Mouse (Mus musculus): ENCODE measurements around the gene Katnbl1. TPM values are rescaled to one million over a fixed set of nuclear protein-coding genes. Genes with fewer than 3 reads are reported as not detected.
A peak's percentile ranks its signal among the peaks of the same experiment; 100 is the strongest.

Gene Katnbl1
- total RNA-seq (2021), result 10 to 100 TPM; 11.2 to 12.5 TPM
- long read RNA-seq, experiment 1, transcript Katnbl1-201 (10 exons, 2,886 nt), result major isoform, 12 of 14 reads
- long read RNA-seq, experiment 1, partial matches to known transcripts, result 1 of 14 reads
- long read RNA-seq, experiment 1, other reads (novel, unspliced or antisense), result 1 of 14 reads
- long read RNA-seq, experiment 2, partial matches to known transcripts, result 1 of 5 reads
- long read RNA-seq, experiment 2, other reads (novel, unspliced or antisense), result 2 of 5 reads

GRCm38 (mm10) chr2:112378973-112379898, at the start of gene Katnbl1:
TSS of gene Katnbl1 (plus strand) at chr2:112379211.
- peak; percentile 97 to 99 for DNase-seq

GRCm38 (mm10) chr2:112332051-112332898, 46.7 kb upstream of the Katnbl1 start:
- DNase-seq, result no peak

DNA sequence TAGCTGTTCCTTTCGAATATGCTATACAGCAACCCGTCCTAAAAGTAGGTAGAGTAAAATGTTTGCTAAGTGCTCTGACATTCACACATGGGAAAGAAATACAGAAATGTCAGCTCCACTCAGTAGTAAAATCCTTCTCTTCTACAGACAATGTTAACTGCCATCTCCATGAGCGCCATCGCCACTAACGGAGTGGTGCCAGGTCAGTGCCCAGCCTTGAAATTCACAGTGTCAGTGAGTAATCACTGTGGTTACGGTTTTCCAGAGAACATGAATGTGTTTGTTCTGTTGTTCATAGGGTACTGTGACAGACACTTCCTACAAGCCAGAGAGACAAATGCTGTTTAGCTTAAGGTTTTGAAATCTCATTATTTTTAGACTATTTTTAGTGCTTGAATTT, 41.8 kb upstream of the Katnbl1 start:
- DNase-seq, result peak; percentile 40 to 66

DNA sequence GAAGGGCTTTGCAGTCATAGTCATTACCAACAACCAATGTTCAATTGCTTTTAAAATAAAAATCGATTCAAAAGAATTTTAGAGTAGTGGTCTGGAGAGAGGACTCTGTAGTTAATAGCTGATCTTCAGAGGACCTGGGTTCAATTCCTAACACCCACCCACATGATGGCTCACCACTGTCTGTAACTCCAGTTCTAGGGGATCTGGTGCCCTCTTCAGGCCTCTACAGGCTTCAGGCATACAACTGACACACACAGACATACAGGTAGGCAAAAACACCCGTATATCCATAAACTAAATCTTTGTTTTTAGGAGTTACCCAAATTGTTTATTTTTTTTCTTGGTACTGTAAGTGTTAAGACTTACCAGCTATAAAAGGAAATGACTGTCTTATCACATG, 39.3 kb upstream of the Katnbl1 start:
- peak in 1 of 2 experiments; percentile 12 for DNase-seq

GRCm38 (mm10) chr2:112341117-112341516, 37.9 kb upstream of the Katnbl1 start:
- peak in 1 of 2 experiments; percentile 19 for DNase-seq

- no peak for DNase-seq
These were observed 30.8 kb upstream of the Katnbl1 start for GRCm38 (mm10) chr2:112348246-112348645.

GRCm38 (mm10) chr2:112353685-112354455, 25.1 kb upstream of the Katnbl1 start:
- DNase-seq, result no peak

DNA sequence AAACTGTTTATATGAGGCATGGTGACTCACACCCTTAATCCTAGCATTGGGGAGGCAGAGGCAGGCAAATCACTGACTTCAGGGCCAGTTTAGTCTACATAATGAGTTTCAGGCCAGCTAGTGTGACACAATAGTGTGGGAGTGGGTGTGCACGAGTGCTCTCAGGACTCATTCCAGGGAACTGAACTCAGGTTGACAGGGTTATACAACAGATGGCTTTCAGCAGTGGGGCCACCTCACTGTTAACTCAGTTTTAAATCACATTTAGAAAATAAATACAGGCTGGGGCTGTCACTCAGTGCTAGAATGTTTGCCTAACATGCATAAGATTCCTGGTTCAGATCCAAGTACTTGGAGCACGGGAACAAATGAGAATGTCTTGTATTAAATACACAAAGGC, 19.4 kb upstream of the Katnbl1 start:
- no peak for DNase-seq

GRCm38 (mm10) chr2:112360012-112360780, 18.8 kb upstream of the Katnbl1 start:
- no peak for DNase-seq

GRCm38 (mm10) chr2:112360781-112361169, 18.2 kb upstream of the Katnbl1 start:
- DNase-seq, result no peak

- DNase-seq, result no peak
These were observed 11.8 kb upstream of the Katnbl1 start for GRCm38 (mm10) chr2:112367222-112367621.

- DNase-seq, result peak; percentile 92 to 94
These were observed 11.0 kb upstream of the Katnbl1 start, which contains the start of gene Emc4 for GRCm38 (mm10) chr2:112367726-112368673. TSS of gene Emc4 (minus strand) at chr2:112368027.

- peak in 1 of 2 experiments; percentile 26 for DNase-seq
These were observed 9.1 kb upstream of the Katnbl1 start for GRCm38 (mm10) chr2:112369941-112370340.

DNA sequence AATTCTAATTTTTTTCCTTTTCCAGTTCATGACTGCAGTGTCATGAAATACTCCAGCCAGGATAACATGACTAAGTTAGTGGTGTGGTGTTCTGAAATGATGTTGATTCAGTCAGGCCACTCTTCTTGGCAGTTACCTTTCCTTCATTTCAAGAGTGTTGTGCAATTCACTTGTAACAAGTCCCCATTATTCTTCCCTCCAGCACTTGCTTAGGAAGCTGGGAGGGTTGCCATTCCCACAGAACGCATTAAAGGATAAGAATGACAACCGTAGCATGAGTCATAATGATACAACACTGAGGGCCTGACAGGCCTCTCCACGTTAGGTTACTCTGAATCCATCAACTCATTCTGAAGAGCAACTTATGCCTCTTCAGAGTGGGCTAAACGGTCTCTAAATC, 5.9 kb upstream of the Katnbl1 start:
- DNase-seq, result no peak

- DNase-seq, result no peak
These were observed 4.4 kb upstream of the Katnbl1 start for GRCm38 (mm10) chr2:112374610-112375009.

- no peak for DNase-seq
These were observed 1.1 kb downstream of the Katnbl1 start for GRCm38 (mm10) chr2:112380131-112380530.

- no peak for DNase-seq
These were observed 2.2 kb downstream of the Katnbl1 start for GRCm38 (mm10) chr2:112381219-112381618.

- no peak for DNase-seq
These were observed 11.8 kb downstream of the Katnbl1 start for GRCm38 (mm10) chr2:112390843-112391242.

- DNase-seq, result no peak
These were observed 12.5 kb downstream of the Katnbl1 start for GRCm38 (mm10) chr2:112391346-112392000.

Measured in adrenal gland, postnatal 36 days (tissue).